Mouse (Mus musculus): ENCODE results near the gene Ruvbl2. TPM values are rescaled to one million over a fixed set of nuclear protein-coding genes. Genes with fewer than 3 reads are reported as not detected.
"Not testable (repeated sequence)": the region's sequence is repeated elsewhere in the genome, so short reads cannot be mapped to it uniquely, and the experiment has no call there.

Gene Ruvbl2
- polyA plus RNA-seq, 1 experiment from 2014 or later = 159 TPM

- H3K4me3 ChIP-seq (replicated peaks) = no peak overlapping the region
- peaks cover 71% of the 10 kb centered on the region for H3K27me3 ChIP-seq
- no peak overlapping the region for H3K4me2 ChIP-seq (replicated peaks)
- no peaks in the 10 kb centered on the region for H3K9me3 ChIP-seq (replicated peaks)
- no peak overlapping the region for H3K9ac ChIP-seq
- WGBS = 78% methylated on average over 10 of the region's 10 CpGs
- H3K4me1 ChIP-seq = peaks cover 20% of the 10 kb centered on the region
- no peak overlapping the region for H3K27ac ChIP-seq (replicated peaks)
- H3K36me3 ChIP-seq = no peaks in the 10 kb centered on the region
- ATAC-seq (ENCODE audit: insufficient number of reproducible peaks, low FRiP score, low TSS enrichment, low read depth) = no peak
These were observed 30.1 kb downstream of the Ruvbl2 start for GRCm38 (mm10) chr7:45407836-45408235.

GRCm38 (mm10) chr7:45406157-45407156 is 31.4 kb downstream of the Ruvbl2 start:
- Histone ChIP-seq H3K4me2 (replicated peaks) (peak overlapping the region; percentile 83), H3K27ac (replicated peaks) (no peak overlapping the region), H3K4me3 (replicated peaks) (peak overlapping the region; percentile 46), H3K27me3 (peaks cover 64% of the 10 kb centered on the region), H3K9ac (0 out of 2 replicates have a peak overlapping the region, but pooled peaks have one; percentile 2), H3K4me1 (peaks cover 23% of the 10 kb centered on the region), H3K9me3 (replicated peaks) (no peaks in the 10 kb centered on the region), H3K36me3 (no peaks in the 10 kb centered on the region)
- ATAC-seq (ENCODE audit: insufficient number of reproducible peaks, low FRiP score, low TSS enrichment, low read depth) = no peak
- WGBS = 2% methylated on average over 108 of the region's 114 CpGs

- Histone ChIP-seq H3K36me3 (no peaks in the 10 kb centered on the region), H3K9ac (0 out of 2 replicates have a peak within 1 kb of the TSS, but pooled peaks have one; percentile 2), H3K27ac (replicated peaks) (no peak within 1 kb of the TSS), H3K4me3 (replicated peaks) (peak within 1 kb of the TSS; percentile 46), H3K4me2 (replicated peaks) (peak within 1 kb of the TSS; percentile 83), H3K27me3 (peaks cover 53% of the 10 kb centered on the region), H3K9me3 (replicated peaks) (no peaks in the 10 kb centered on the region), H3K4me1 (peaks cover 24% of the 10 kb centered on the region)
- ATAC-seq (ENCODE audit: insufficient number of reproducible peaks, low FRiP score, low TSS enrichment, low read depth) = no peak
- 9% methylated on average over 28 of the region's 28 CpGs for WGBS
These were observed 32.5 kb downstream of the Ruvbl2 start, which contains the start of gene Kcna7 for GRCm38 (mm10) chr7:45405091-45406075. Kcna7 (plus strand) TSS chr7:45405653.

- H3K9me3 ChIP-seq (replicated peaks) = no peaks in the 10 kb centered on the region
- H3K9ac ChIP-seq = no peak overlapping the region
- H3K4me1 ChIP-seq = peaks cover 24% of the 10 kb centered on the region
- H3K27me3 ChIP-seq = peaks cover 39% of the 10 kb centered on the region
- H3K4me2 ChIP-seq (replicated peaks) = no peak overlapping the region
- 35% methylated on average over 6 of the region's 6 CpGs for WGBS
- no peak overlapping the region for H3K4me3 ChIP-seq (replicated peaks)
- ATAC-seq (ENCODE audit: insufficient number of reproducible peaks, low FRiP score, low TSS enrichment, low read depth) = no peak
- no peaks in the 10 kb centered on the region for H3K36me3 ChIP-seq
- no peak overlapping the region for H3K27ac ChIP-seq (replicated peaks)
These were observed 34.2 kb downstream of the Ruvbl2 start for GRCm38 (mm10) chr7:45403532-45404261.

GRCm38 (mm10) chr7:45401521-45402085 is 36.3 kb downstream of the Ruvbl2 start:
- H3K27ac ChIP-seq (replicated peaks) = no peak overlapping the region
- no peak overlapping the region for H3K4me2 ChIP-seq (replicated peaks)
- no peaks in the 10 kb centered on the region for H3K9me3 ChIP-seq (replicated peaks)
- no peaks in the 10 kb centered on the region for H3K36me3 ChIP-seq
- WGBS = 44% methylated on average over 10 of the region's 10 CpGs
- no peak for ATAC-seq (ENCODE audit: insufficient number of reproducible peaks, low FRiP score, low TSS enrichment, low read depth)
- no peak overlapping the region for H3K4me3 ChIP-seq (replicated peaks)
- peaks cover 20% of the 10 kb centered on the region for H3K4me1 ChIP-seq
- H3K27me3 ChIP-seq = peaks cover 18% of the 10 kb centered on the region
- H3K9ac ChIP-seq = no peak overlapping the region; the same call in 1 of the 2 replicates

- no peak overlapping the region for H3K4me2 ChIP-seq (replicated peaks)
- no peak overlapping the region for H3K9ac ChIP-seq
- no peaks in the 10 kb centered on the region for H3K9me3 ChIP-seq (replicated peaks)
- H3K4me3 ChIP-seq (replicated peaks) = no peak overlapping the region
- peaks cover 22% of the 10 kb centered on the region for H3K4me1 ChIP-seq
- ATAC-seq (ENCODE audit: insufficient number of reproducible peaks, low FRiP score, low TSS enrichment, low read depth) = no peak
- WGBS = 80% methylated on average over 2 of the region's 2 CpGs
- H3K36me3 ChIP-seq = peaks cover 14% of the 10 kb centered on the region
- H3K27me3 ChIP-seq = no peaks in the 10 kb centered on the region
- H3K27ac ChIP-seq (replicated peaks) = no peak overlapping the region
These were observed 41.1 kb downstream of the Ruvbl2 start for GRCm38 (mm10) chr7:45396787-45397186.

- H3K9ac ChIP-seq; H3K9me3 ChIP-seq (replicated peaks); H3K27me3 ChIP-seq: not testable (repeated sequence)
- peak overlapping the region; percentile 80 for H3K4me3 ChIP-seq (replicated peaks)
- ATAC-seq (ENCODE audit: insufficient number of reproducible peaks, low FRiP score, low TSS enrichment, low read depth) = peak; percentile 22; the same call in 1 of the 2 replicates
- peak overlapping the region; percentile 63 for H3K4me2 ChIP-seq (replicated peaks)
- peak overlapping the region; percentile 99 for H3K27ac ChIP-seq (replicated peaks)
- H3K4me1 ChIP-seq = peaks cover 18% of the 10 kb centered on the region
- WGBS = 0% methylated on average over 3 of the region's 3 CpGs
- H3K36me3 ChIP-seq = peaks cover 18% of the 10 kb centered on the region
These were observed 41.5 kb downstream of the Ruvbl2 start for GRCm38 (mm10) chr7:45396337-45396775.

- Histone ChIP-seq H3K27me3 (no peaks in the 10 kb centered on the region), H3K9me3 (replicated peaks) (no peaks in the 10 kb centered on the region), H3K4me2 (replicated peaks) (peak within 1 kb of the TSS; percentile 87), H3K9ac (peak within 1 kb of the TSS; percentile 93), H3K36me3 (peaks cover 22% of the 10 kb centered on the region), H3K27ac (replicated peaks) (peak within 1 kb of the TSS; percentile 99), H3K4me1 (peaks cover 18% of the 10 kb centered on the region), H3K4me3 (replicated peaks) (peak within 1 kb of the TSS; percentile 80)
- ATAC-seq (ENCODE audit: insufficient number of reproducible peaks, low FRiP score, low TSS enrichment, low read depth) = peak; percentile 99
- WGBS = 1% methylated on average over 60 of the region's 60 CpGs
These were observed 42.1 kb downstream of the Ruvbl2 start, which contains the start of gene Snrnp70 for GRCm38 (mm10) chr7:45395578-45396336. Snrnp70 (minus strand) TSS chr7:45395742.

- Histone ChIP-seq H3K9ac (peak overlapping the region; percentile 93), H3K4me1 (peaks cover 18% of the 10 kb centered on the region), H3K9me3 (replicated peaks) (no peaks in the 10 kb centered on the region), H3K4me2 (replicated peaks) (peak overlapping the region; percentile 87), H3K36me3 (peaks cover 28% of the 10 kb centered on the region), H3K27ac (replicated peaks) (peak overlapping the region; percentile 99), H3K4me3 (replicated peaks) (peak overlapping the region; percentile 80), H3K27me3 (no peaks in the 10 kb centered on the region)
- peak; percentile 66 for ATAC-seq (ENCODE audit: insufficient number of reproducible peaks, low FRiP score, low TSS enrichment, low read depth)
- WGBS = under 1% methylated on average over 19 of the region's 20 CpGs
These were observed 42.8 kb downstream of the Ruvbl2 start for GRCm38 (mm10) chr7:45395129-45395541.

Data from embryonic facial prominence, embryonic 15.5 days (tissue).